Mouse (Mus musculus): ENCODE measurements around the gene Pax2. TPM values are rescaled to one million over a fixed set of nuclear protein-coding genes. Genes with fewer than 3 reads are reported as not detected.

Gene Pax2
- total and polyA plus RNA-seq, 3 experiments, result not detected

DNA sequence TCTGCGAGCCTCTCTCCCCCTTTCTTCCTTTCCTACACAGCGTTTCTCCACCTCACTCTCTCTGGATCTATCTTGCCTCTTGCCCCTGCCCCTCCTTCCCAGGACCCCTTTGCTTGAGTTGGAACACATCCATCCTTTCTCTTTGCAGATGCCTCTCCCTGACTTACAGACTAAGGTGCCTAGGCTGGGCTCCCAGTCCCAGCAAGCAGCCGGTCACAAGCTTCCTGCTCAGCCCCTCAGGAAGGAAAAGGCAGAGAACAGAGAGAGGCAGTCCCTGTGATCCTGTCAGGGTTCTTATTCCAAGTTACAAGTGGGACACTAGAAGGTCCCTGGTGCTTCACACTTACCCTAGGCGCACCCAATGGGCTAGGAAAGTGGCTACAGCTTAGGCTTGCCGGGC lies 7.6 kb upstream of the Pax2 start:
- peaks cover 93% of the 10 kb centered on the region for H3K27me3 ChIP-seq (replicated peaks)
- in situ Hi-C loops (cut with MboI; ENCODE audit: low pct_ligation_motif_present, low pct_unique_long_range_greater_than_20kb, low sequenced_read_pairs) (loop anchor here (10.0 kb wide), 1 partner anchor 153 kb away; no protein-coding TSS in a partner anchor), dilution Hi-C loops (cut with MboI; ENCODE audit: extremely low pct_ligation_motif_present, extremely low pct_unique_long_range_greater_than_20kb, low sequenced_read_pairs) (no loop called here)
- H3K4me1 ChIP-seq (ENCODE audit: control insufficient read depth in 1 of 2, insufficient read depth in 2 of 2), result peaks cover 5 to 17% of the 10 kb centered on the region in 2 experiments; a peak in 2 of 4 replicates
- H3K27ac ChIP-seq (ENCODE audit: insufficient read depth, low read depth), result no peak overlapping the region
- H3K4me2 ChIP-seq (ENCODE audit: insufficient read depth, low read depth, poor library complexity, severe bottlenecking), result no peak overlapping the region
- H3K79me2 ChIP-seq (replicated peaks; ENCODE audit: control insufficient read depth, extremely low read depth, insufficient read depth, poor library complexity, severe bottlenecking), result no peaks in the 10 kb centered on the region
- no peak for DNase-seq (ENCODE audit: extremely low read depth)
- H3K36me3 ChIP-seq (replicated peaks in 1 of 2; ENCODE audit: control insufficient read depth in 1 of 2, insufficient read depth in 1 of 2, low read length in 1 of 2), result no peaks in the 10 kb centered on the region
- H3K9me3 ChIP-seq (replicated peaks; ENCODE audit: low read length), result no peaks in the 10 kb centered on the region
- H3K4me3 ChIP-seq (replicated peaks in 1 of 3; ENCODE audit: low read depth in 2 of 3, low read length in 2 of 3, poor library complexity in 1 of 3), result no peak overlapping the region
- TF ChIP-seq ZC3H11A (IDR thresholded peaks at IDR 0.05; ENCODE audit: low read depth, low read length) (no peak), E2F4 (IDR thresholded peaks at IDR 0.05; ENCODE audit: insufficient replicate concordance, low read depth, low read length) (no peak), MAFK (IDR thresholded peaks at IDR 0.05; ENCODE audit: insufficient replicate concordance, low read length) (no peak), TBP (conservative IDR thresholded peaks at IDR 0.05; ENCODE audit: low read depth, low read length) (no peak), MEF2A (IDR thresholded peaks at IDR 0.05; ENCODE audit: borderline replicate concordance, low read depth, low read length) (no peak), ZKSCAN1 (IDR thresholded peaks at IDR 0.05; ENCODE audit: borderline replicate concordance, low read depth, low read length) (no peak), KAT2A (IDR thresholded peaks at IDR 0.05; ENCODE audit: insufficient replicate concordance, low read length) (no peak), NELFE (IDR thresholded peaks at IDR 0.05; ENCODE audit: low read depth, low read length) (no peak), ZMIZ1 (IDR thresholded peaks at IDR 0.05; ENCODE audit: low read depth, low read length) (no peak), EP300 (IDR thresholded peaks at IDR 0.05; ENCODE audit: low read length) (no peak), JUND (conservative IDR thresholded peaks at IDR 0.05; ENCODE audit: low read depth, low read length) (no peak), HCFC1 (IDR thresholded peaks at IDR 0.05; ENCODE audit: low read depth, low read length) (no peak), CHD1 (IDR thresholded peaks at IDR 0.05; ENCODE audit: low read depth, low read length) (no peak), ZNF384 (IDR thresholded peaks at IDR 0.05; ENCODE audit: low read depth, low read length) (no peak), ELF1 (IDR thresholded peaks at IDR 0.05; ENCODE audit: low read depth, low read length) (no peak), NRF1 (IDR thresholded peaks at IDR 0.05; ENCODE audit: low read depth, low read length) (no peak)
- no peak overlapping the region for H3K9ac ChIP-seq (ENCODE audit: insufficient read depth, low read depth)

DNA sequence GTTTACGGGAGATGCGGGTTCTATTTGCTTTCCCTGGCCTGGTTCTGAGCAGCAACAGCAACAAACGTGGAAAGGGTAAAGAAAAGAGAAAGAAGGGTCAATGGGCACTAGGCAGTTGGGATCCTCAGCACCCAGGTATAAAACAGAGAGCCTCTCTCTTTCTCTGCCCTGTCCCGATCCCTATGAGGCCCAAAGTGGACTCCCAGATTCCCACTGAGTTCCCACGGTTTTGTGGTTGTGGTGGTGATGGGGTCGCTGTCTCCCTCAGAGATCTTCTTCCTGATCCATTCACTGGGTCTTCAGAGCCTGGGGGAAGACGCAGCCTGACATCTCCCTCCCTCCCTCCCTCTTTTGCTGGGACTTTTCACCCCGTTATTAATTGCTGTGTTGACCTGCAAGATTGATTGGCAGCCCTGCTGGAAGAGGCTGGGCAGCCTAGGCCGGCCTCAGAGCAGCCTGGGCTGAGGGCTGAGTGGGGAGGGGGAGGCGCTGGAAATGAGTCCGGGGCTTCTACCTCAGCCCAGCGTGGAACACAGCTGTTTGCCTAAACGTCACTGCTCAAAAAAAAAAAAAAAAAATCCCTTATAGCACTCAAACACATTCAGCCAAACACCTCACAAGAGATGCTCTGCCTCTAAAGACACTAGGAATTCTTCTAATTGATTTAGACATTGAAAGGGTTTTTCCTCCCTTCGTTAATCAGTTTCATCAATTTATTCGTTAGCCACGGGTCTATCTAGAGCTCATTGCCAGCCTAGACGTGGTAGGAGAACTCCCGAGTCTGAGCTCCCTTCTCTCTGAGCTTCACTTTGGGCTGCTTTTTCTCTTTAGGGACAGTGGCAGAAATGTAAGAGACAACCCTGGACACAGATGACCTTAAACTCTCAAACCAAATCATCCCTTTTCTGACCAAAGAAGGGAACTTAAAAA lies 6.5 kb upstream of the Pax2 start:
- Histone ChIP-seq H3K9me3 (replicated peaks; ENCODE audit: low read length) (no peaks in the 10 kb centered on the region), H3K4me2 (ENCODE audit: insufficient read depth, low read depth, poor library complexity, severe bottlenecking) (no peak overlapping the region), H3K4me1 (ENCODE audit: control insufficient read depth in 1 of 2, insufficient read depth in 2 of 2) (peaks cover 5 to 17% of the 10 kb centered on the region in 2 experiments; a peak in 2 of 4 replicates), H3K27ac (ENCODE audit: insufficient read depth, low read depth) (no peak overlapping the region), H3K27me3 (replicated peaks) (peaks cover 92% of the 10 kb centered on the region), H3K9ac (ENCODE audit: insufficient read depth, low read depth) (no peak overlapping the region), H3K4me3 (replicated peaks in 1 of 3; ENCODE audit: low read depth in 2 of 3, low read length in 2 of 3, poor library complexity in 1 of 3) (no peak overlapping the region), H3K79me2 (replicated peaks; ENCODE audit: control insufficient read depth, extremely low read depth, insufficient read depth, poor library complexity, severe bottlenecking) (no peaks in the 10 kb centered on the region), H3K36me3 (replicated peaks in 1 of 2; ENCODE audit: control insufficient read depth in 1 of 2, insufficient read depth in 1 of 2, low read length in 1 of 2) (no peaks in the 10 kb centered on the region)
- no peak for DNase-seq (ENCODE audit: extremely low read depth)
- dilution Hi-C loops (cut with MboI; ENCODE audit: extremely low pct_ligation_motif_present, extremely low pct_unique_long_range_greater_than_20kb, low sequenced_read_pairs), result no loop called here
- in situ Hi-C loops (cut with MboI; ENCODE audit: low pct_ligation_motif_present, low pct_unique_long_range_greater_than_20kb, low sequenced_read_pairs), result loop anchor here (10.0 kb wide), 1 partner anchor 155 kb away; no protein-coding TSS in a partner anchor
- no peak for TF ChIP-seq CHD1 (IDR thresholded peaks at IDR 0.05; ENCODE audit: low read depth, low read length)
- TF ChIP-seq SMC3 (IDR thresholded peaks at IDR 0.05; ENCODE audit: low read depth, low read length), result no peak
- no peak for TF ChIP-seq TCF12 (IDR thresholded peaks at IDR 0.05; ENCODE audit: low read depth, low read length)
- no peak for TF ChIP-seq GABPA (IDR thresholded peaks at IDR 0.05; ENCODE audit: insufficient replicate concordance, low read depth, low read length)
- TF ChIP-seq ZNF384 (IDR thresholded peaks at IDR 0.05; ENCODE audit: low read depth, low read length), result peak; percentile 30; the same call in 1 of the 2 replicates
- TF ChIP-seq MAZ (IDR thresholded peaks at IDR 0.05; ENCODE audit: low read depth, low read length), result no peak

Measured in CH12.LX (cell line).